Mouse (Mus musculus): ENCODE data around the gene Bub3. TPM values are rescaled to one million over a fixed set of nuclear protein-coding genes. Genes with fewer than 3 reads are reported as not detected.

Gene Bub3
- total and polyA plus RNA-seq, 2 experiments from 2014 or later, result 67.6 to 89.9 TPM

GRCm38 (mm10) chr7:131609677-131610076, 49.7 kb downstream of the Bub3 start:
- ATAC-seq (ENCODE audit: insufficient read depth, low read depth) (no peak), DNase-seq (ENCODE audit: low spot score) (no peak)
- WGBS, result 49% methylated on average over 7 of the region's 7 CpGs
- Histone ChIP-seq H3K4me2 (ENCODE audit: low read depth, low read length) (no peak overlapping the region), H3K36me3 (replicated peaks; ENCODE audit: control insufficient read depth, insufficient read depth, low read length) (no peaks in the 10 kb centered on the region), H3K27ac (ENCODE audit: low read depth) (no peak overlapping the region), H3K27me3 (ENCODE audit: control insufficient read depth, insufficient read depth, low read length) (no peaks in the 10 kb centered on the region), H3K9ac (replicated peaks; ENCODE audit: low read depth, low read length) (no peak overlapping the region), H3K4me1 (ENCODE audit: control insufficient read depth, insufficient read depth) (peaks cover 4% of the 10 kb centered on the region; the same call in 1 of the 2 replicates), H3K9me3 (replicated peaks; ENCODE audit: control insufficient read depth, low read length) (no peaks in the 10 kb centered on the region), H3K4me3 (ENCODE audit: low read depth, low read length) (no peak overlapping the region)
- TF ChIP-seq EP300 (IDR thresholded peaks at IDR 0.05; ENCODE audit: low read depth) (no peak), CTCF (IDR thresholded peaks at IDR 0.05; ENCODE audit: low read depth) (no peak)

Other genes with a start within 250 kb of the Bub3 start
- 0.84 and 3.4 TPM in 2 replicates for gene Cuzd1, start 237.9 kb upstream of the Bub3 start, total RNA-seq (2014; rRNA removed; ENCODE audit: low replicate concordance)
- gene Cuzd1, start 237.9 kb upstream of the Bub3 start, polyA plus RNA-seq (2015; fragmentation: Nextera tagmentation; extraction: Ambion mirVana), result 0.60 and 0.65 TPM in 2 replicates
- gene Fam24b, start 230.7 kb upstream of the Bub3 start, total RNA-seq (2014; rRNA removed; ENCODE audit: low replicate concordance), result not detected in 2 replicates
- gene Fam24b, start 230.7 kb upstream of the Bub3 start, polyA plus RNA-seq (2015; fragmentation: Nextera tagmentation; extraction: Ambion mirVana), result 0.18 TPM in 1 of 2 replicates, not detected in the other
- not detected in 2 replicates for gene Fam24a, start 226.4 kb upstream of the Bub3 start, total RNA-seq (2014; rRNA removed; ENCODE audit: low replicate concordance)
- gene Fam24a, start 226.4 kb upstream of the Bub3 start, polyA plus RNA-seq (2015; fragmentation: Nextera tagmentation; extraction: Ambion mirVana), result not detected in 2 replicates
- 4.2 and 6.3 TPM in 2 replicates for gene 2310057M21Rik, start 197.5 kb upstream of the Bub3 start, total RNA-seq (2014; rRNA removed; ENCODE audit: low replicate concordance)
- gene 2310057M21Rik, start 197.5 kb upstream of the Bub3 start, polyA plus RNA-seq (2015; fragmentation: Nextera tagmentation; extraction: Ambion mirVana), result 13.6 and 15.0 TPM in 2 replicates
- gene Pstk, start 189.1 kb upstream of the Bub3 start, total RNA-seq (2014; rRNA removed; ENCODE audit: low replicate concordance), result 75.0 and 82.2 TPM in 2 replicates
- 124 and 126 TPM in 2 replicates for gene Pstk, start 189.1 kb upstream of the Bub3 start, polyA plus RNA-seq (2015; fragmentation: Nextera tagmentation; extraction: Ambion mirVana)
- gene Ikzf5, start 149.7 kb upstream of the Bub3 start, total RNA-seq (2014; rRNA removed; ENCODE audit: low replicate concordance), result 9.5 and 12.2 TPM in 2 replicates
- 7.2 and 7.3 TPM in 2 replicates for gene Ikzf5, start 149.7 kb upstream of the Bub3 start, polyA plus RNA-seq (2015; fragmentation: Nextera tagmentation; extraction: Ambion mirVana)
- 32.5 and 36.8 TPM in 2 replicates for gene Acadsb, start 149.6 kb upstream of the Bub3 start, total RNA-seq (2014; rRNA removed; ENCODE audit: low replicate concordance)
- gene Acadsb, start 149.6 kb upstream of the Bub3 start, polyA plus RNA-seq (2015; fragmentation: Nextera tagmentation; extraction: Ambion mirVana), result 81.1 and 83.9 TPM in 2 replicates
- gene Hmx3, start 17.4 kb upstream of the Bub3 start, total RNA-seq (2014; rRNA removed; ENCODE audit: low replicate concordance), result not detected in 2 replicates
- gene Hmx3, start 17.4 kb upstream of the Bub3 start, polyA plus RNA-seq (2015; fragmentation: Nextera tagmentation; extraction: Ambion mirVana), result not detected in 2 replicates
- gene Hmx2, start 11.4 kb upstream of the Bub3 start, total RNA-seq (2014; rRNA removed; ENCODE audit: low replicate concordance), result not detected in 2 replicates
- not detected in 2 replicates for gene Hmx2, start 11.4 kb upstream of the Bub3 start, polyA plus RNA-seq (2015; fragmentation: Nextera tagmentation; extraction: Ambion mirVana)

Measured in heart, postnatal 0 days (tissue).